16 mouse cellular contexts compared by ENCODE assay signal in genomic region chr13:52738095-52738660, GRCm38 (mm10).
DNase-seq lines count a peak whose midpoint lies in the region; ATAC-seq lines count a peak whose summit lies in the region.
"Had no signal": no experiment of that assay in that cellular context is flagged by ENCODE, and none has a peak within 500 bp of the region (broad histone marks: within the 10 kb centered on the region; RNA-seq: fewer than 3 reads in every experiment).

No protein-coding gene starts in this region.

- no peaks in the 10 kb centered on the region for H3K36me3 ChIP-seq in embryonic facial prominence, embryonic 13.5 days
- H3K36me3 ChIP-seq in embryonic facial prominence, embryonic 10.5 days (replicated peaks), result no peaks in the 10 kb centered on the region
- H3K36me3 ChIP-seq in kidney, embryonic 16.5 days (ENCODE audit: insufficient read depth, low read length), result no peaks in the 10 kb centered on the region
- no peaks in the 10 kb centered on the region for H3K36me3 ChIP-seq in hindbrain, embryonic 14.5 days (replicated peaks; ENCODE audit: control insufficient read depth, insufficient read depth)
- no peaks in the 10 kb centered on the region for H3K36me3 ChIP-seq in intestine, embryonic 16.5 days (ENCODE audit: control insufficient read depth, insufficient read depth, low read length)
- H3K36me3 ChIP-seq: embryonic facial prominence, embryonic 12.5 days; forebrain, embryonic 10.5 days; heart, embryonic 15.5 days; liver, embryonic 13.5 days; midbrain, embryonic 10.5 days had no signal

- no peaks in the 10 kb centered on the region for H3K9me3 ChIP-seq in embryonic facial prominence, embryonic 13.5 days
- no peaks in the 10 kb centered on the region for H3K9me3 ChIP-seq in embryonic facial prominence, embryonic 10.5 days
- no peaks in the 10 kb centered on the region for H3K9me3 ChIP-seq in kidney, embryonic 16.5 days (ENCODE audit: low read length)
- H3K9me3 ChIP-seq in hindbrain, embryonic 14.5 days (ENCODE audit: control insufficient read depth, low read length), result no peaks in the 10 kb centered on the region
- no peaks in the 10 kb centered on the region for H3K9me3 ChIP-seq in intestine, embryonic 16.5 days (ENCODE audit: control insufficient read depth, low read length)
- H3K9me3 ChIP-seq: embryonic facial prominence, embryonic 12.5 days; heart, embryonic 15.5 days; liver, embryonic 13.5 days; midbrain, embryonic 10.5 days had no signal

- no peak overlapping the region for H3K27ac ChIP-seq in embryonic facial prominence, embryonic 13.5 days
- no peak overlapping the region for H3K27ac ChIP-seq in embryonic facial prominence, embryonic 10.5 days (replicated peaks)
- H3K27ac ChIP-seq in kidney, embryonic 16.5 days (ENCODE audit: low read length), result no peak overlapping the region
- no peak overlapping the region for H3K27ac ChIP-seq in hindbrain, embryonic 14.5 days
- no peak overlapping the region for H3K27ac ChIP-seq in intestine, embryonic 16.5 days (ENCODE audit: low read length)
- H3K27ac ChIP-seq: embryonic facial prominence, embryonic 12.5 days; forebrain, embryonic 10.5 days; heart, embryonic 15.5 days; liver, embryonic 13.5 days; midbrain, embryonic 10.5 days had no signal

- WGBS in embryonic facial prominence, embryonic 13.5 days, result 71% methylated on average over 9 of the region's 9 CpGs
- WGBS in embryonic facial prominence, embryonic 10.5 days, result 76% methylated on average over 9 of the region's 9 CpGs
- WGBS in kidney, embryonic 16.5 days, result 76% methylated on average over 9 of the region's 9 CpGs
- 64% methylated on average over 9 of the region's 9 CpGs for WGBS in hindbrain, embryonic 14.5 days
- 79% methylated on average over 9 of the region's 9 CpGs for WGBS in intestine, embryonic 16.5 days

- H3K4me2 ChIP-seq in embryonic facial prominence, embryonic 13.5 days, result no peak overlapping the region
- no peak overlapping the region for H3K4me2 ChIP-seq in kidney, embryonic 16.5 days (replicated peaks; ENCODE audit: low read depth, low read length)
- no peak overlapping the region for H3K4me2 ChIP-seq in hindbrain, embryonic 14.5 days (replicated peaks)
- H3K4me2 ChIP-seq in intestine, embryonic 16.5 days (ENCODE audit: low read depth, low read length), result no peak overlapping the region
- H3K4me2 ChIP-seq: embryonic facial prominence, embryonic 12.5 days; heart, embryonic 15.5 days; liver, embryonic 13.5 days had no signal

- intact Hi-C loops in heart, postnatal 10 days (cut with DNase I), result no loop called here

- no peak for DNase-seq in embryonic facial prominence, embryonic 10.5 days (ENCODE audit: low spot score)
- peak; percentile 53 for DNase-seq in kidney, adult 18-20 months
- DNase-seq in 3134 (ENCODE audit: extremely low read depth, insufficient read length, low spot score), result peak; percentile 37
- peak; percentile 41 to 54 for DNase-seq in heart, postnatal 10 days
- DNase-seq in hindbrain, embryonic 14.5 days (ENCODE audit: low spot score), result no peak
- DNase-seq: cerebellum, adult 18-20 months; left cerebral cortex, postnatal 4 days; liver, embryonic 13.5 days; thymus, postnatal 36 days had no signal

- H3K27me3 ChIP-seq in embryonic facial prominence, embryonic 13.5 days, result no peaks in the 10 kb centered on the region
- no peaks in the 10 kb centered on the region; the same call in 1 of the 2 replicates for H3K27me3 ChIP-seq in embryonic facial prominence, embryonic 10.5 days (replicated peaks; ENCODE audit: low read depth, poor library complexity, severe bottlenecking)
- no peaks in the 10 kb centered on the region for H3K27me3 ChIP-seq in kidney, embryonic 16.5 days (ENCODE audit: insufficient read depth, low read length)
- H3K27me3 ChIP-seq in hindbrain, embryonic 14.5 days (ENCODE audit: control insufficient read depth, insufficient read depth, low read length), result no peaks in the 10 kb centered on the region
- H3K27me3 ChIP-seq in intestine, embryonic 16.5 days (replicated peaks; ENCODE audit: control insufficient read depth, insufficient read depth, low read length), result no peaks in the 10 kb centered on the region
- H3K27me3 ChIP-seq: embryonic facial prominence, embryonic 12.5 days; heart, embryonic 15.5 days; liver, embryonic 13.5 days had no signal

- ATAC-seq in embryonic facial prominence, embryonic 13.5 days (ENCODE audit: insufficient number of reproducible peaks, insufficient read depth, low FRiP score, low TSS enrichment, low read depth), result no peak
- no peak for ATAC-seq in kidney, embryonic 16.5 days (ENCODE audit: low FRiP score, low TSS enrichment)
- ATAC-seq in hindbrain, embryonic 14.5 days (ENCODE audit: low FRiP score), result no peak
- no peak for ATAC-seq in intestine, embryonic 16.5 days

- H3K4me1 ChIP-seq in embryonic facial prominence, embryonic 13.5 days, result peaks cover 7% of the 10 kb centered on the region; the same call in 1 of the 2 replicates
- H3K4me1 ChIP-seq in embryonic facial prominence, embryonic 10.5 days, result no peaks in the 10 kb centered on the region
- H3K4me1 ChIP-seq in kidney, embryonic 16.5 days (ENCODE audit: insufficient read depth, low read length), result peaks cover 9% of the 10 kb centered on the region
- no peaks in the 10 kb centered on the region for H3K4me1 ChIP-seq in hindbrain, embryonic 14.5 days (replicated peaks; ENCODE audit: control insufficient read depth, insufficient read depth, low read length)
- H3K4me1 ChIP-seq in intestine, embryonic 16.5 days (ENCODE audit: control insufficient read depth, insufficient read depth, low read length), result peaks cover 20% of the 10 kb centered on the region
- H3K4me1 ChIP-seq: liver, embryonic 13.5 days had no signal

- H3K4me3 ChIP-seq in embryonic facial prominence, embryonic 13.5 days, result no peak overlapping the region
- H3K4me3 ChIP-seq in embryonic facial prominence, embryonic 10.5 days, result no peak overlapping the region
- H3K4me3 ChIP-seq in kidney, embryonic 16.5 days (ENCODE audit: low read length), result no peak overlapping the region
- H3K4me3 ChIP-seq in hindbrain, embryonic 14.5 days (replicated peaks; ENCODE audit: low read length), result no peak overlapping the region
- no peak overlapping the region for H3K4me3 ChIP-seq in intestine, embryonic 16.5 days (ENCODE audit: low read length)
- H3K4me3 ChIP-seq: embryonic facial prominence, embryonic 12.5 days; forebrain, embryonic 10.5 days; heart, embryonic 15.5 days; liver, embryonic 13.5 days; midbrain, embryonic 10.5 days had no signal

- 0 out of 2 replicates have a peak overlapping the region, but pooled peaks have one; percentile 16 for H3K9ac ChIP-seq in embryonic facial prominence, embryonic 13.5 days
- H3K9ac ChIP-seq in kidney, embryonic 16.5 days (replicated peaks; ENCODE audit: low read length), result no peak overlapping the region
- H3K9ac ChIP-seq in hindbrain, embryonic 14.5 days, result no peak overlapping the region
- H3K9ac ChIP-seq in intestine, embryonic 16.5 days (ENCODE audit: low read depth, low read length), result no peak overlapping the region
- H3K9ac ChIP-seq: embryonic facial prominence, embryonic 12.5 days; heart, embryonic 15.5 days; liver, embryonic 13.5 days had no signal

Comparison
In these comparisons a context has a peak if more than half of its experiments do, and no peak if none do; other contexts are left out.
1. DNase-seq: peak in kidney, adult 18-20 months (single experiment), 3134 (single experiment) and heart, postnatal 10 days (2 of 2); none in embryonic facial prominence, embryonic 10.5 days (single experiment) and hindbrain, embryonic 14.5 days (single experiment).